Comparison of ENCODE assay signal across 8 mouse cellular contexts in the genomic region with DNA sequence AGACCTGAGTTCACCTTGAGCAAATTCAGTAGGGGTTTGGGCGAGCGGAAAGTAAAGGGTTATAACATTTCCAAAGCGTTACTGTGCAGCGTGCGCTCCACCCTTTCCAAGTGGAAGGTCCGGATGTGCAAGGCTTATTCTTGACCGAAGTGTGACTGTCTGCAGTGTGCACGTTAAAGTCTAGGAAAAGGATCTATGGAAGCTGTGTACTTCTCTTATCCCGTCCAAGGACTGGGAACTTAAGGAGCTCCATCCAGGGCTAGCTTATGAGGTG. TPM values are rescaled to one million over a fixed set of nuclear protein-coding genes. Genes with fewer than 3 reads are reported as not detected.
DNase-seq lines count a peak whose midpoint lies in the region; ATAC-seq and TF ChIP-seq lines count a peak whose summit lies in the region.

No protein-coding gene starts in this region.

- peak overlapping the region; percentile 93 for H3K4me2 ChIP-seq in heart, embryonic 16.5 days (ENCODE audit: low read depth, low read length)
- peak overlapping the region; percentile 73 for H3K4me2 ChIP-seq in forebrain, embryonic 16.5 days (ENCODE audit: low read length)

- DNase-seq in heart, postnatal 36 days = no peak
- DNase-seq in G1E (ENCODE audit: low spot score) = no peak
- no peak for DNase-seq in midbrain, embryonic 10.5 days (ENCODE audit: low spot score)
- no peak for DNase-seq in layer of hippocampus, postnatal 36 days
- DNase-seq in yolk sac, embryonic 10.5 days (ENCODE audit: low spot score) = no peak
- DNase-seq in frontal cortex, postnatal 25 days (ENCODE audit: low spot score in 2 of 2) = no peak

- no peak for TF ChIP-seq CTCF in G1E (IDR thresholded peaks at IDR 0.05; ENCODE audit: low read depth, low read length)

- no peaks in the 10 kb centered on the region for H3K9me3 ChIP-seq in heart, embryonic 16.5 days (replicated peaks; ENCODE audit: control insufficient read depth, low read length)
- no peaks in the 10 kb centered on the region for H3K9me3 ChIP-seq in G1E (replicated peaks)
- H3K9me3 ChIP-seq in forebrain, embryonic 16.5 days (ENCODE audit: control insufficient read depth, low read length) = no peaks in the 10 kb centered on the region
- H3K9me3 ChIP-seq in midbrain, embryonic 10.5 days (replicated peaks) = no peaks in the 10 kb centered on the region

- WGBS in heart, embryonic 16.5 days = under 1% methylated on average over 9 of the region's 9 CpGs
- 0% methylated on average over 9 of the region's 9 CpGs for WGBS in forebrain, embryonic 16.5 days
- 0% methylated on average over 9 of the region's 9 CpGs for WGBS in midbrain, embryonic 10.5 days

- peaks cover 16% of the 10 kb centered on the region for H3K4me1 ChIP-seq in heart, embryonic 16.5 days (ENCODE audit: control insufficient read depth, insufficient read depth, low read length)
- peaks cover 41% of the 10 kb centered on the region for H3K4me1 ChIP-seq in G1E (ENCODE audit: insufficient read depth, low read depth, low read length)
- peaks cover 13% of the 10 kb centered on the region for H3K4me1 ChIP-seq in forebrain, embryonic 16.5 days (replicated peaks; ENCODE audit: control insufficient read depth, insufficient read depth, low read length)
- peaks cover 26% of the 10 kb centered on the region for H3K4me1 ChIP-seq in midbrain, embryonic 10.5 days

- H3K27ac ChIP-seq in heart, embryonic 16.5 days (ENCODE audit: low read length) = peak overlapping the region; percentile 94
- peak overlapping the region; percentile 87 for H3K27ac ChIP-seq in forebrain, embryonic 16.5 days (ENCODE audit: low read length)
- H3K27ac ChIP-seq in midbrain, embryonic 10.5 days (replicated peaks) = peak overlapping the region; percentile 94

- H3K4me3 ChIP-seq in heart, embryonic 16.5 days (ENCODE audit: low read length) = peak overlapping the region; percentile 91
- H3K4me3 ChIP-seq in G1E (ENCODE audit: low read depth, low read length) = peak overlapping the region; percentile 89
- H3K4me3 ChIP-seq in forebrain, embryonic 16.5 days (replicated peaks; ENCODE audit: low read length) = peak overlapping the region; percentile 88
- peak overlapping the region; percentile 73 for H3K4me3 ChIP-seq in midbrain, embryonic 10.5 days

- H3K36me3 ChIP-seq in heart, embryonic 16.5 days (ENCODE audit: control insufficient read depth, insufficient read depth) = peaks cover 20% of the 10 kb centered on the region; the same call in 1 of the 2 replicates
- H3K36me3 ChIP-seq in G1E (replicated peaks) = peaks cover 42% of the 10 kb centered on the region
- H3K36me3 ChIP-seq in forebrain, embryonic 16.5 days (ENCODE audit: control insufficient read depth, insufficient read depth) = 0 out of 2 replicates have a peak, but pooled peaks cover 3% of the 10 kb centered on the region
- H3K36me3 ChIP-seq in midbrain, embryonic 10.5 days = peaks cover 38% of the 10 kb centered on the region

- H3K9ac ChIP-seq in heart, embryonic 16.5 days (ENCODE audit: low read length) = peak overlapping the region; percentile 94
- peak overlapping the region; percentile 72 for H3K9ac ChIP-seq in forebrain, embryonic 16.5 days (replicated peaks; ENCODE audit: low read depth, low read length)

- H3K27me3 ChIP-seq in heart, embryonic 16.5 days (ENCODE audit: control insufficient read depth, insufficient read depth, low read length) = no peaks in the 10 kb centered on the region
- H3K27me3 ChIP-seq in G1E (ENCODE audit: insufficient read depth, low read length) = no peaks in the 10 kb centered on the region
- no peaks in the 10 kb centered on the region for H3K27me3 ChIP-seq in forebrain, embryonic 16.5 days (replicated peaks; ENCODE audit: control insufficient read depth, insufficient read depth, low read length)
- H3K27me3 ChIP-seq in midbrain, embryonic 10.5 days (ENCODE audit: low read depth, poor library complexity, severe bottlenecking) = no peaks in the 10 kb centered on the region

- peak; percentile 14 for ATAC-seq in heart, embryonic 16.5 days (replicated peaks; ENCODE audit: extremely low read depth, insufficient read depth, low FRiP score)
- ATAC-seq in G1E (ENCODE audit: extremely low read depth, insufficient number of reproducible peaks, low FRiP score, poor library complexity, severe bottlenecking) = no peak
- ATAC-seq in forebrain, embryonic 16.5 days = peak; percentile 17; the same call in 1 of the 2 replicates

- intact Hi-C loops in heart, postnatal 36 days (cut with DNase I) = loop anchor here (5.0 kb wide), 1 partner anchor 126 kb away; the partner anchor contains the start of gene Myef2

RNA-seq across cellular contexts. Expression of gene Dut, which starts 0.9 kb away (rescaled TPM):
- 108 and 150 TPM in 2 replicates for polyA plus RNA-seq in heart, embryonic 16.5 days (2015; fragmentation: Nextera tagmentation; extraction: Ambion mirVana)
- total RNA-seq in heart, postnatal 36 days (2021) = 10 to 100 TPM; 25.7 to 28.3 TPM
- 75.5 and 91.7 TPM in 2 replicates for total RNA-seq in G1E (2014; fragmentation: Nextera tagmentation)
- 161 and 165 TPM in 2 replicates for total RNA-seq in G1E (2017)
- 113 and 139 TPM in 2 replicates for polyA plus RNA-seq in G1E (2012)
- 87.9 and 91.3 TPM in 2 replicates for polyA plus RNA-seq in forebrain, embryonic 16.5 days (2015; fragmentation: Nextera tagmentation; extraction: Ambion mirVana)
- 223 and 273 TPM in 2 replicates for polyA plus RNA-seq in midbrain, embryonic 10.5 days (2016; fragmentation: Nextera tagmentation; extraction: Ambion mirVana)
- total RNA-seq in layer of hippocampus, postnatal 36 days (2021) = 10 to 100 TPM; 28.8 to 32.2 TPM
